In genomic region chr2:116976432-116976750, GRCm38 (mm10) we compare ENCODE assay signal across 8 mouse cellular contexts.
A peak's percentile ranks its signal among the peaks of the same experiment; 100 is the strongest.
DNase-seq lines count a peak whose midpoint lies in the region; ATAC-seq and TF ChIP-seq lines count a peak whose summit lies in the region.

No protein-coding gene starts in this region.

- H3K9ac ChIP-seq in forebrain, embryonic 16.5 days (replicated peaks; ENCODE audit: low read depth, low read length): peak overlapping the region; percentile 16
- H3K9ac ChIP-seq in midbrain, embryonic 12.5 days (replicated peaks): peak overlapping the region; percentile 49; the same call in 1 of the 2 replicates

- no peak for ATAC-seq in forebrain, embryonic 16.5 days
- ATAC-seq in midbrain, embryonic 12.5 days (ENCODE audit: low FRiP score, low read depth): no peak

- WGBS in forebrain, embryonic 16.5 days: 1% methylated on average over 7 of the region's 7 CpGs
- whole genome bisulfite sequencing in midbrain, embryonic 12.5 days: 0% methylated on average over 7 of the region's 7 CpGs
- WGBS in thymus, adult 2 months: 35% methylated on average over 7 of the region's 7 CpGs

- H3K27ac ChIP-seq in forebrain, embryonic 16.5 days (ENCODE audit: low read length): peak overlapping the region; percentile 94
- peak overlapping the region; percentile 96 for H3K27ac ChIP-seq in midbrain, embryonic 12.5 days (replicated peaks)
- no peak overlapping the region for H3K27ac ChIP-seq in thymus, adult 2 months (ENCODE audit: control insufficient read depth, insufficient read depth, low read length)

- no peaks in the 10 kb centered on the region for H3K27me3 ChIP-seq in forebrain, embryonic 16.5 days (replicated peaks; ENCODE audit: control insufficient read depth, insufficient read depth, low read length)
- no peaks in the 10 kb centered on the region for H3K27me3 ChIP-seq in midbrain, embryonic 12.5 days
- H3K27me3 ChIP-seq in thymus, adult 2 months (ENCODE audit: control insufficient read depth, insufficient read depth, low read length): peaks cover 3% of the 10 kb centered on the region; the same call in 1 of the 2 replicates

- no peak for TF ChIP-seq POLR2A in thymus, adult 2 months (IDR thresholded peaks at IDR 0.05; ENCODE audit: control insufficient read depth, extremely low read depth, insufficient read depth, low read length, poor library complexity)

- TF ChIP-seq CTCF in thymus, adult 2 months (IDR thresholded peaks at IDR 0.05; ENCODE audit: borderline replicate concordance, control insufficient read depth, extremely low read depth, insufficient read depth, low read length, poor library complexity): no peak

- H3K4me2 ChIP-seq in forebrain, embryonic 16.5 days (ENCODE audit: low read length): peak overlapping the region; percentile 84
- peak overlapping the region; percentile 56 for H3K4me2 ChIP-seq in midbrain, embryonic 12.5 days (replicated peaks)

- no peaks in the 10 kb centered on the region for H3K9me3 ChIP-seq in forebrain, embryonic 16.5 days (ENCODE audit: control insufficient read depth, low read length)
- no peaks in the 10 kb centered on the region for H3K9me3 ChIP-seq in midbrain, embryonic 12.5 days

- no peaks in the 10 kb centered on the region for H3K36me3 ChIP-seq in forebrain, embryonic 16.5 days (ENCODE audit: control insufficient read depth, insufficient read depth)
- H3K36me3 ChIP-seq in midbrain, embryonic 12.5 days: no peaks in the 10 kb centered on the region
- no peaks in the 10 kb centered on the region for H3K36me3 ChIP-seq in thymus, adult 2 months (ENCODE audit: control insufficient read depth, insufficient read depth, low read length)

- H3K4me3 ChIP-seq in forebrain, embryonic 16.5 days (replicated peaks; ENCODE audit: low read length): peak overlapping the region; percentile 66; the same call in 1 of the 2 replicates
- H3K4me3 ChIP-seq in midbrain, embryonic 12.5 days: peak overlapping the region; percentile 42
- H3K4me3 ChIP-seq in thymus, adult 2 months (ENCODE audit: control insufficient read depth, insufficient read depth, low read length): no peak overlapping the region

- DNase-seq in kidney, adult 18-20 months: peak; percentile 26
- DNase-seq in kidney, adult 11 months: no peak
- peak; percentile 42 to 54 for DNase-seq in adrenal gland, postnatal 36 days
- DNase-seq in kidney, adult 9 months: peak; percentile 26
- no peak for DNase-seq in thymus, adult 2 months
- DNase-seq in right cerebral cortex, adult 18-20 months: no peak

- peaks cover 29% of the 10 kb centered on the region for H3K4me1 ChIP-seq in forebrain, embryonic 16.5 days (replicated peaks; ENCODE audit: control insufficient read depth, insufficient read depth, low read length)
- H3K4me1 ChIP-seq in midbrain, embryonic 12.5 days: peaks cover 82% of the 10 kb centered on the region
- peaks cover 14% of the 10 kb centered on the region for H3K4me1 ChIP-seq in thymus, adult 2 months (replicated peaks; ENCODE audit: control insufficient read depth, insufficient read depth, low read length)

Comparison
In these comparisons a context has a peak if more than half of its experiments do, and no peak if none do; other contexts are left out.
1. DNase-seq: peak in kidney, adult 18-20 months (single experiment), adrenal gland, postnatal 36 days (2 of 2) and kidney, adult 9 months (single experiment); none in kidney, adult 11 months (single experiment), thymus, adult 2 months (single experiment) and right cerebral cortex, adult 18-20 months (single experiment).